ENCODE assay signal across 9 mouse cellular contexts in the genomic region with DNA sequence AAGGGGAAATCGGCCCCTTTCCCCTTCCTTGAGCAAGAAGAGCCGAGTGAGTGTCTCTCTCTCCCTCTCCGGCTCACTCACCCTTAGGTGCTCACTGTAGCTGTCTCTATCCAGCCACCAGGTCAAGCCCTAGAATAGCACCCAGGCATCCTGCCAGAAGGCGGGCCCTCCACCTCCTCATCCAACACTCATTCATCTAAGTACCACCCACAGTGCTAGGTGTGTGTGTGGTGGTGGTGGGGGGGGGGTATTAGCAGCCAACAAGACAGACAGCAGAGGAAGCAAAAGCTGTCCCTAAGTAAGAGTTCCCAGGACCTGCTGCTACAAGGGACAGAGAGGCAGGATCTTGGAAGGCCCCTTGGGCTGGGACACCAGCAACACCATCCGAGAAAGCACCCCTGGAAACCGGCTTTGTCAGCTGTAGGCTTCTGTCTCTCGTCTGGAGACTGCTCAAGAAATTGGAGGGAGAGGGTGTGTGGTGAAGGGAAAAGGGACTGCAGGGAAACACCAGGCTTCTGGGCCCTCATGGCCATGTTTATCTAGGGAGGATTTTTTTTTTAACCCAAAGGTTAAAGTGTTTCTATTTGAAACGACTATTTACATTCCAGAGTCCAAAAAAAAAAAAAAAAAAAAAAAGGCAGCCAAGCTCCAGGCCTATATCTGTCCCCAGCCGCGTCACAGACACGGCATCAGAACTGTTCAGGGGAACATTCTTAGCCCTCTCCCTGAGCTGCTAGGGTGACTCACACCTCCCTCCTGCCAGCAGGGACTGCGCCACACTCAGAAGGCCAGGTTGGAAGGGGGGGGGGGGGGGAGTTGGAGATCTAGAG. TPM values are rescaled to one million over a fixed set of nuclear protein-coding genes. Genes with fewer than 3 reads are reported as not detected.
DNase-seq lines count a peak whose midpoint lies in the region; ATAC-seq and TF ChIP-seq lines count a peak whose summit lies in the region.
"Had no signal": no experiment of that assay in that cellular context is flagged by ENCODE, and none has a peak within 500 bp of the region (broad histone marks: within the 10 kb centered on the region; RNA-seq: fewer than 3 reads in every experiment).

No protein-coding gene starts in this region.

- H3K4me1 ChIP-seq in forebrain, embryonic 14.5 days (ENCODE audit: control insufficient read depth, insufficient read depth, low read length), result peaks cover 45% of the 10 kb centered on the region
- H3K4me1 ChIP-seq in hindbrain, postnatal 0 days (ENCODE audit: insufficient read depth, low read length), result peaks cover 51% of the 10 kb centered on the region
- H3K4me1 ChIP-seq in liver, embryonic 14.5 days (replicated peaks; ENCODE audit: control insufficient read depth in 2 of 2, insufficient read depth in 2 of 2, low read length in 1 of 2), result peaks cover 13 to 34% of the 10 kb centered on the region in 2 experiments

- WGBS in forebrain, embryonic 14.5 days, result 57% methylated on average over 12 of the region's 12 CpGs
- 32% methylated on average over 12 of the region's 12 CpGs for WGBS in hindbrain, postnatal 0 days
- 48% methylated on average over 12 of the region's 12 CpGs for WGBS in liver, embryonic 14.5 days (ENCODE audit: insufficient replicate concordance)

- DNase-seq in gastrocnemius, adult 18-20 months (ENCODE audit: low spot score), result peak; percentile 80
- no peak for DNase-seq in gastrocnemius, postnatal 4 days (ENCODE audit: low spot score in 2 of 2)
- peak; percentile 88 for DNase-seq in Muller cell, postnatal 12 days (ENCODE audit: inconsistent ontology term)
- DNase-seq in forebrain, embryonic 14.5 days (ENCODE audit: low spot score), result no peak
- no peak for DNase-seq in hindbrain, postnatal 0 days (ENCODE audit: low spot score)
- no peak for DNase-seq in liver, embryonic 14.5 days (ENCODE audit: low read depth in 3 of 3, low spot score in 3 of 3)
- DNase-seq in yolk sac, embryonic 10.5 days (ENCODE audit: low spot score), result peak; percentile 69
- no peak for DNase-seq in left cerebral cortex, adult 11 months (ENCODE audit: low spot score)

- no peak for TF ChIP-seq CTCF in hindbrain, postnatal 0 days (IDR thresholded peaks at IDR 0.05; ENCODE audit: low read depth)
- no peak for TF ChIP-seq CTCF in liver, embryonic 14.5 days (IDR thresholded peaks at IDR 0.05; ENCODE audit: low read depth)

- no peaks in the 10 kb centered on the region for H3K27me3 ChIP-seq in forebrain, embryonic 14.5 days (replicated peaks; ENCODE audit: control insufficient read depth, insufficient read depth, low read length)
- no peaks in the 10 kb centered on the region for H3K27me3 ChIP-seq in hindbrain, postnatal 0 days (ENCODE audit: insufficient read depth, low read length)
- no peaks in the 10 kb centered on the region for H3K27me3 ChIP-seq in liver, embryonic 14.5 days (ENCODE audit: control insufficient read depth, insufficient read depth, low read length)

- peak overlapping the region; percentile 18; the same call in 1 of the 2 replicates for H3K9ac ChIP-seq in forebrain, embryonic 14.5 days (ENCODE audit: low read length)
- H3K9ac ChIP-seq in hindbrain, postnatal 0 days (replicated peaks; ENCODE audit: low read length), result no peak overlapping the region
- H3K9ac ChIP-seq in liver, embryonic 14.5 days (replicated peaks), result no peak overlapping the region

- peaks cover 21% of the 10 kb centered on the region; the same call in 1 of the 2 replicates for H3K36me3 ChIP-seq in forebrain, embryonic 14.5 days (ENCODE audit: control insufficient read depth, insufficient read depth, low read length)
- no peaks in the 10 kb centered on the region for H3K36me3 ChIP-seq in hindbrain, postnatal 0 days (ENCODE audit: insufficient read depth, low read length)
- H3K36me3 ChIP-seq in liver, embryonic 14.5 days (replicated peaks; ENCODE audit: control insufficient read depth, insufficient read depth, low read depth), result no peaks in the 10 kb centered on the region

- H3K4me3 ChIP-seq in forebrain, embryonic 14.5 days (ENCODE audit: low read depth, low read length), result no peak overlapping the region
- H3K4me3 ChIP-seq in hindbrain, postnatal 0 days (ENCODE audit: low read length), result no peak overlapping the region
- no peak overlapping the region for H3K4me3 ChIP-seq in liver, embryonic 14.5 days (ENCODE audit: insufficient read depth in 1 of 2, low read depth in 2 of 2, low read length in 2 of 2)

- H3K9me3 ChIP-seq in forebrain, embryonic 14.5 days (replicated peaks; ENCODE audit: control insufficient read depth, low read length), result no peaks in the 10 kb centered on the region
- no peaks in the 10 kb centered on the region for H3K9me3 ChIP-seq in hindbrain, postnatal 0 days (ENCODE audit: low read length)
- no peaks in the 10 kb centered on the region for H3K9me3 ChIP-seq in liver, embryonic 14.5 days (ENCODE audit: control insufficient read depth, low read length)

- no peak for ATAC-seq in forebrain, embryonic 14.5 days
- ATAC-seq in hindbrain, postnatal 0 days, result peak; percentile 28; the same call in 1 of the 2 replicates
- ATAC-seq in liver, embryonic 14.5 days (ENCODE audit: insufficient read depth), result no peak

- no peak overlapping the region for H3K27ac ChIP-seq in forebrain, embryonic 14.5 days (ENCODE audit: low read depth, low read length)
- H3K27ac ChIP-seq in hindbrain, postnatal 0 days, result peak overlapping the region; percentile 41; the same call in 1 of the 2 replicates
- H3K27ac ChIP-seq in liver, embryonic 14.5 days, result no peak overlapping the region

- H3K4me2 ChIP-seq in forebrain, embryonic 14.5 days (ENCODE audit: low read length), result peak overlapping the region; percentile 7; the same call in 1 of the 2 replicates
- no peak overlapping the region for H3K4me2 ChIP-seq in hindbrain, postnatal 0 days (ENCODE audit: low read depth, low read length)
- H3K4me2 ChIP-seq in liver, embryonic 14.5 days (ENCODE audit: low read depth), result peak overlapping the region; percentile 61

- no peak for TF ChIP-seq EP300 in liver, embryonic 14.5 days (IDR thresholded peaks at IDR 0.05; ENCODE audit: low read depth)

RNA-seq across cellular contexts. Expression of gene Hdac5, which starts 13.7 kb away (rescaled TPM):
- 100 to 1,000 TPM in 1 of 2 experiments, 10 to 100 TPM in 1; 73.6 to 104 TPM for total RNA-seq in gastrocnemius, adult 18-20 months (2021)
- 100 to 1,000 TPM; 110 to 112 TPM for total RNA-seq in gastrocnemius, postnatal 4 days (2021)
- polyA plus RNA-seq in forebrain, embryonic 14.5 days (2014; fragmentation: Nextera tagmentation; extraction: Ambion mirVana), result 38.9 and 60.6 TPM in 2 replicates
- 212 and 350 TPM in 2 replicates for total RNA-seq in hindbrain, postnatal 0 days (2014; rRNA removed)
- 61.2 and 61.9 TPM in 2 replicates for polyA plus RNA-seq in hindbrain, postnatal 0 days (2015; fragmentation: Nextera tagmentation; extraction: Ambion mirVana)
- 8.8 and 10.0 TPM in 2 replicates for polyA plus RNA-seq in liver, embryonic 14.5 days (2012; rRNA removed)
- polyA plus RNA-seq in liver, embryonic 14.5 days (2014; fragmentation: Nextera tagmentation; extraction: Ambion mirVana), result 6.4 and 7.3 TPM in 2 replicates

RNA-seq across cellular contexts. Expression of gene G6pc3, which starts 26.9 kb away (rescaled TPM):
- total RNA-seq in gastrocnemius, adult 18-20 months (2021), result 10 to 100 TPM; 60.4 to 61.1 TPM
- 10 to 100 TPM; 28.1 to 32.0 TPM for total RNA-seq in gastrocnemius, postnatal 4 days (2021)
- polyA plus RNA-seq in forebrain, embryonic 14.5 days (2014; fragmentation: Nextera tagmentation; extraction: Ambion mirVana), result 24.6 and 24.8 TPM in 2 replicates
- 67.5 and 70.1 TPM in 2 replicates for total RNA-seq in hindbrain, postnatal 0 days (2014; rRNA removed)
- 43.8 and 46.2 TPM in 2 replicates for polyA plus RNA-seq in hindbrain, postnatal 0 days (2015; fragmentation: Nextera tagmentation; extraction: Ambion mirVana)
- polyA plus RNA-seq in liver, embryonic 14.5 days (2012; rRNA removed), result 12.6 and 14.8 TPM in 2 replicates
- polyA plus RNA-seq in liver, embryonic 14.5 days (2014; fragmentation: Nextera tagmentation; extraction: Ambion mirVana), result 7.3 and 10.1 TPM in 2 replicates

RNA-seq across cellular contexts. Expression of gene Lsm12, which starts 31.2 kb away (rescaled TPM):
- total RNA-seq in gastrocnemius, adult 18-20 months (2021), result 100 to 1,000 TPM; 102 to 105 TPM
- total RNA-seq in gastrocnemius, postnatal 4 days (2021), result 10 to 100 TPM; 75.1 to 78.3 TPM
- 83.1 and 93.7 TPM in 2 replicates for polyA plus RNA-seq in forebrain, embryonic 14.5 days (2014; fragmentation: Nextera tagmentation; extraction: Ambion mirVana)
- 65.7 and 167 TPM in 2 replicates for total RNA-seq in hindbrain, postnatal 0 days (2014; rRNA removed)
- 147 and 153 TPM in 2 replicates for polyA plus RNA-seq in hindbrain, postnatal 0 days (2015; fragmentation: Nextera tagmentation; extraction: Ambion mirVana)
- 10.4 and 15.4 TPM in 2 replicates for polyA plus RNA-seq in liver, embryonic 14.5 days (2012; rRNA removed)
- 51.4 and 56.2 TPM in 2 replicates for polyA plus RNA-seq in liver, embryonic 14.5 days (2014; fragmentation: Nextera tagmentation; extraction: Ambion mirVana)

RNA-seq across cellular contexts. Expression of gene BC030867, which starts 32.4 kb away (rescaled TPM):
- total RNA-seq in gastrocnemius, adult 18-20 months (2021), result not detected
- 1 to 10 TPM; 2.3 to 2.6 TPM for total RNA-seq in gastrocnemius, postnatal 4 days (2021)
- polyA plus RNA-seq in forebrain, embryonic 14.5 days (2014; fragmentation: Nextera tagmentation; extraction: Ambion mirVana), result 6.1 and 6.3 TPM in 2 replicates
- total RNA-seq in hindbrain, postnatal 0 days (2014; rRNA removed), result 2.3 and 2.4 TPM in 2 replicates
- 2.1 and 2.3 TPM in 2 replicates for polyA plus RNA-seq in hindbrain, postnatal 0 days (2015; fragmentation: Nextera tagmentation; extraction: Ambion mirVana)
- 10.9 and 11.3 TPM in 2 replicates for polyA plus RNA-seq in liver, embryonic 14.5 days (2012; rRNA removed)
- polyA plus RNA-seq in liver, embryonic 14.5 days (2014; fragmentation: Nextera tagmentation; extraction: Ambion mirVana), result 10.8 and 13.2 TPM in 2 replicates

RNA-seq across cellular contexts. Expression of gene Asb16, which starts 52.3 kb away (rescaled TPM):
- total RNA-seq in gastrocnemius, adult 18-20 months (2021), result 10 to 100 TPM; 86.0 to 97.5 TPM
- total RNA-seq in gastrocnemius, postnatal 4 days (2021), result 10 to 100 TPM; 25.7 to 31.1 TPM
- not detected in 2 replicates for polyA plus RNA-seq in forebrain, embryonic 14.5 days (2014; fragmentation: Nextera tagmentation; extraction: Ambion mirVana)
- total RNA-seq in hindbrain, postnatal 0 days (2014; rRNA removed), result 2.2 and 2.6 TPM in 2 replicates
- polyA plus RNA-seq in hindbrain, postnatal 0 days (2015; fragmentation: Nextera tagmentation; extraction: Ambion mirVana), result 0.29 and 0.41 TPM in 2 replicates
- 0.39 and 0.44 TPM in 2 replicates for polyA plus RNA-seq in liver, embryonic 14.5 days (2012; rRNA removed)
- polyA plus RNA-seq in liver, embryonic 14.5 days (2014; fragmentation: Nextera tagmentation; extraction: Ambion mirVana), result 0.05 and 0.08 TPM in 2 replicates
- total RNA-seq: hematopoietic stem cell, adult 5-6 weeks had no signal

Comparison
In these comparisons a context has a peak if more than half of its experiments do, and no peak if none do; other contexts are left out.
1. DNase-seq: peak in gastrocnemius, adult 18-20 months (single experiment), Muller cell, postnatal 12 days (single experiment) and yolk sac, embryonic 10.5 days (single experiment); none in gastrocnemius, postnatal 4 days (0 of 2), forebrain, embryonic 14.5 days (single experiment), hindbrain, postnatal 0 days (single experiment), liver, embryonic 14.5 days (0 of 3) and left cerebral cortex, adult 11 months (single experiment).